Comparison of ENCODE assay signal across 12 mouse cellular contexts in genomic region chr4:139253206-139253605, GRCm38 (mm10). TPM values are rescaled to one million over a fixed set of nuclear protein-coding genes. Genes with fewer than 3 reads are reported as not detected.
DNase-seq lines count a peak whose midpoint lies in the region; ATAC-seq and TF ChIP-seq lines count a peak whose summit lies in the region.
"Had no signal": no experiment of that assay in that cellular context is flagged by ENCODE, and none has a peak within 500 bp of the region (broad histone marks: within the 10 kb centered on the region; RNA-seq: fewer than 3 reads in every experiment).

No protein-coding gene starts in this region.

- no peak for TF ChIP-seq POLR2A in heart, adult 2 months (IDR thresholded peaks at IDR 0.05; ENCODE audit: insufficient read depth, low read depth, low read length)
- no peak for TF ChIP-seq POLR2A in limb, embryonic 14.5 days (IDR thresholded peaks at IDR 0.05; ENCODE audit: borderline replicate concordance, extremely low read depth, insufficient read depth, insufficient read length)

- peaks cover 3% of the 10 kb centered on the region; the same call in 1 of the 2 replicates for H3K79me2 ChIP-seq in heart, adult 2 months (replicated peaks; ENCODE audit: control insufficient read depth, insufficient read depth, low read length)

- 59% methylated on average over 9 of the region's 9 CpGs for WGBS in heart, adult 2 months
- WGBS in embryonic facial prominence, embryonic 14.5 days = 48% methylated on average over 9 of the region's 9 CpGs
- 56% methylated on average over 9 of the region's 9 CpGs for WGBS in limb, embryonic 14.5 days

- intact Hi-C loops in heart, adult 2 months (cut with DNase I) = loop anchor here (5.0 to 10.0 kb wide), 2 partner anchors 41 to 338 kb away; partner anchors contain the start of gene Otud3
- intact Hi-C loops in heart, postnatal 36 days (cut with DNase I) = loop anchor here (5.0 to 10.0 kb wide), 3 partner anchors 61 to 338 kb away; partner anchors contain the start of genes Capzb, Minos1 and Otud3

- no peak overlapping the region for H3K9ac ChIP-seq in heart, adult 2 months (ENCODE audit: low read depth, low read length)
- no peak overlapping the region for H3K9ac ChIP-seq in embryonic facial prominence, embryonic 14.5 days (ENCODE audit: low read depth, low read length)
- no peak overlapping the region for H3K9ac ChIP-seq in limb, embryonic 14.5 days (ENCODE audit: low read depth, low read length, severe bottlenecking)
- H3K9ac ChIP-seq: forebrain, postnatal 0 days had no signal

- H3K4me2 ChIP-seq in embryonic facial prominence, embryonic 14.5 days (ENCODE audit: low read depth, low read length) = no peak overlapping the region
- no peak overlapping the region for H3K4me2 ChIP-seq in limb, embryonic 14.5 days (replicated peaks; ENCODE audit: low read depth, low read length, severe bottlenecking)

- H3K4me1 ChIP-seq in heart, adult 2 months (ENCODE audit: control insufficient read depth, insufficient read depth, low read length) = peaks cover 22% of the 10 kb centered on the region
- peaks cover 63% of the 10 kb centered on the region for H3K4me1 ChIP-seq in embryonic facial prominence, embryonic 14.5 days (ENCODE audit: control insufficient read depth, insufficient read depth, low read length)
- H3K4me1 ChIP-seq in limb, embryonic 14.5 days (ENCODE audit: control insufficient read depth, insufficient read depth, low read length) = peaks cover 86% of the 10 kb centered on the region

- H3K27me3 ChIP-seq in heart, adult 2 months (ENCODE audit: control insufficient read depth, insufficient read depth, low read length) = no peaks in the 10 kb centered on the region
- no peaks in the 10 kb centered on the region for H3K27me3 ChIP-seq in embryonic facial prominence, embryonic 14.5 days (replicated peaks; ENCODE audit: control insufficient read depth, insufficient read depth, low read length)
- no peaks in the 10 kb centered on the region for H3K27me3 ChIP-seq in limb, embryonic 14.5 days (ENCODE audit: control insufficient read depth, insufficient read depth, low read length)

- TF ChIP-seq CTCF in heart, adult 2 months (IDR thresholded peaks at IDR 0.05) = no peak

- H3K36me3 ChIP-seq in heart, adult 2 months (ENCODE audit: control insufficient read depth, insufficient read depth, low read length) = no peaks in the 10 kb centered on the region
- peaks cover 18% of the 10 kb centered on the region; the same call in 1 of the 2 replicates for H3K36me3 ChIP-seq in embryonic facial prominence, embryonic 14.5 days (ENCODE audit: control insufficient read depth, insufficient read depth, low read length)
- H3K36me3 ChIP-seq in limb, embryonic 14.5 days (ENCODE audit: control insufficient read depth, insufficient read depth, low read length) = peaks cover 10% of the 10 kb centered on the region

- no peak for ATAC-seq in embryonic facial prominence, embryonic 14.5 days (ENCODE audit: low read depth)
- no peak for ATAC-seq in limb, embryonic 14.5 days (ENCODE audit: low FRiP score, low read depth)
- ATAC-seq: forebrain, postnatal 0 days had no signal

- H3K27ac ChIP-seq in heart, adult 2 months = no peak overlapping the region
- H3K27ac ChIP-seq in embryonic facial prominence, embryonic 14.5 days (replicated peaks; ENCODE audit: low read depth, low read length) = no peak overlapping the region; the same call in 1 of the 2 replicates
- H3K27ac ChIP-seq in limb, embryonic 14.5 days (replicated peaks; ENCODE audit: low read depth, low read length) = peak overlapping the region; percentile 38; the same call in 1 of the 2 replicates

- H3K9me3 ChIP-seq in embryonic facial prominence, embryonic 14.5 days (ENCODE audit: control insufficient read depth, low read length) = no peaks in the 10 kb centered on the region
- H3K9me3 ChIP-seq in limb, embryonic 14.5 days (ENCODE audit: control insufficient read depth, low read length) = no peaks in the 10 kb centered on the region

- peak; percentile 56 to 58 for DNase-seq in heart, adult 2 months
- DNase-seq in heart, postnatal 36 days = no peak
- peak; percentile 36 for DNase-seq in kidney, adult 9 months
- no peak for DNase-seq in kidney, postnatal 4 days
- peak; percentile 57 for DNase-seq in embryonic facial prominence, embryonic 14.5 days (ENCODE audit: low spot score)
- DNase-seq in limb, embryonic 14.5 days (ENCODE audit: low spot score) = no peak
- DNase-seq in adrenal gland, postnatal 10 days = no peak
- DNase-seq: adrenal gland, postnatal 14 days; forebrain, postnatal 0 days; gastrocnemius, postnatal 10 days; lung, adult 2 months; thymus, postnatal 4 days had no signal

- H3K4me3 ChIP-seq in heart, adult 2 months = no peak overlapping the region
- H3K4me3 ChIP-seq in embryonic facial prominence, embryonic 14.5 days (ENCODE audit: low read depth, low read length) = no peak overlapping the region
- H3K4me3 ChIP-seq in limb, embryonic 14.5 days (replicated peaks; ENCODE audit: low read length) = no peak overlapping the region

- no peak for TF ChIP-seq EP300 in heart, adult 2 months (IDR thresholded peaks at IDR 0.05; ENCODE audit: insufficient read depth, low read depth, low read length)

RNA-seq across cellular contexts. Expression of gene Pqlc2, which starts 57.3 kb away (rescaled TPM):
- total RNA-seq in heart, adult 2 months (2021) = 1 to 10 TPM; 5.1 to 5.9 TPM
- 22.7 and 22.8 TPM in 2 replicates for polyA plus RNA-seq in heart, adult 2 months (2012; rRNA removed)
- total RNA-seq in heart, postnatal 36 days (2021) = 1 to 10 TPM; 6.4 to 7.4 TPM
- polyA plus RNA-seq in embryonic facial prominence, embryonic 14.5 days (2014; fragmentation: Nextera tagmentation; extraction: Ambion mirVana) = 10.9 and 12.3 TPM in 2 replicates
- polyA plus RNA-seq in limb, embryonic 14.5 days (2012; rRNA removed) = 20.7 and 30.7 TPM in 2 replicates
- polyA plus RNA-seq in limb, embryonic 14.5 days (2014; fragmentation: Nextera tagmentation; extraction: Ambion mirVana) = 12.9 and 15.4 TPM in 2 replicates
- total RNA-seq in adrenal gland, postnatal 10 days (2021) = 1 to 10 TPM; 8.0 to 8.7 TPM

RNA-seq across cellular contexts. Expression of gene Akr7a5, which starts 57.3 kb away (rescaled TPM):
- 10 to 100 TPM; 48.4 to 51.3 TPM for total RNA-seq in heart, adult 2 months (2021)
- polyA plus RNA-seq in heart, adult 2 months (2012; rRNA removed) = 30.9 and 40.2 TPM in 2 replicates
- 10 to 100 TPM; 52.5 to 53.3 TPM for total RNA-seq in heart, postnatal 36 days (2021)
- polyA plus RNA-seq in embryonic facial prominence, embryonic 14.5 days (2014; fragmentation: Nextera tagmentation; extraction: Ambion mirVana) = 68.6 and 78.9 TPM in 2 replicates
- polyA plus RNA-seq in limb, embryonic 14.5 days (2012; rRNA removed) = 28.5 and 38.8 TPM in 2 replicates
- polyA plus RNA-seq in limb, embryonic 14.5 days (2014; fragmentation: Nextera tagmentation; extraction: Ambion mirVana) = 84.8 and 98.0 TPM in 2 replicates
- 10 to 100 TPM; 65.6 to 67.0 TPM for total RNA-seq in adrenal gland, postnatal 10 days (2021)

Comparison
In these comparisons a context has a peak if more than half of its experiments do, and no peak if none do; other contexts are left out.
1. DNase-seq: peak in heart, adult 2 months (2 of 2), kidney, adult 9 months (single experiment) and embryonic facial prominence, embryonic 14.5 days (single experiment); none in heart, postnatal 36 days (0 of 2), kidney, postnatal 4 days (0 of 2), limb, embryonic 14.5 days (single experiment) and adrenal gland, postnatal 10 days (single experiment).